Mouse (Mus musculus): ENCODE results near the gene Drosha.

The Drosha gene

GRCm38 (mm10) chr15:12832599-12832998 lies 8.0 kb downstream of the Drosha start:
- DNase-seq (ENCODE audit: low spot score), result no peak

- no peak for DNase-seq (ENCODE audit: low spot score)
Measured at GRCm38 (mm10) chr15:12833385-12833784, 8.8 kb downstream of the Drosha start.

- no peak for DNase-seq (ENCODE audit: low spot score)
Measured at GRCm38 (mm10) chr15:12834231-12834630, 9.6 kb downstream of the Drosha start.

- DNase-seq (ENCODE audit: low spot score), result no peak
Measured at GRCm38 (mm10) chr15:12840737-12841136, 16.1 kb downstream of the Drosha start.

- no peak for DNase-seq (ENCODE audit: low spot score)
Measured at GRCm38 (mm10) chr15:12842833-12843232, 18.2 kb downstream of the Drosha start.

- no peak for DNase-seq (ENCODE audit: low spot score)
Measured at GRCm38 (mm10) chr15:12848196-12848975, 23.8 kb downstream of the Drosha start.

GRCm38 (mm10) chr15:12849373-12849772 lies 24.8 kb downstream of the Drosha start:
- DNase-seq (ENCODE audit: low spot score), result no peak

GRCm38 (mm10) chr15:12853471-12853870 lies 28.9 kb downstream of the Drosha start:
- no peak for DNase-seq (ENCODE audit: low spot score)

- no peak for DNase-seq (ENCODE audit: low spot score)
Measured at GRCm38 (mm10) chr15:12856780-12857179, 32.2 kb downstream of the Drosha start.

- DNase-seq (ENCODE audit: low spot score), result no peak
Measured at GRCm38 (mm10) chr15:12857840-12858516, 33.4 kb downstream of the Drosha start.

GRCm38 (mm10) chr15:12858645-12859044 lies 34.0 kb downstream of the Drosha start:
- DNase-seq (ENCODE audit: low spot score), result no peak

- no peak for DNase-seq (ENCODE audit: low spot score)
Measured at GRCm38 (mm10) chr15:12862061-12862460, 37.4 kb downstream of the Drosha start.

GRCm38 (mm10) chr15:12863669-12864068 lies 39.1 kb downstream of the Drosha start:
- no peak for DNase-seq (ENCODE audit: low spot score)

- no peak for DNase-seq (ENCODE audit: low spot score)
Measured at GRCm38 (mm10) chr15:12865595-12866314, 41.1 kb downstream of the Drosha start.

- DNase-seq (ENCODE audit: low spot score), result no peak
Measured at GRCm38 (mm10) chr15:12867269-12867668, 42.7 kb downstream of the Drosha start.

GRCm38 (mm10) chr15:12875442-12876176 lies 51.0 kb downstream of the Drosha start:
- no peak for DNase-seq (ENCODE audit: low spot score)

GRCm38 (mm10) chr15:12876266-12876665 lies 51.7 kb downstream of the Drosha start:
- DNase-seq (ENCODE audit: low spot score), result no peak

GRCm38 (mm10) chr15:12876881-12877280 lies 52.3 kb downstream of the Drosha start:
- no peak for DNase-seq (ENCODE audit: low spot score)

- DNase-seq (ENCODE audit: low spot score), result no peak
Measured at GRCm38 (mm10) chr15:12877934-12878333, 53.3 kb downstream of the Drosha start.

- no peak for DNase-seq (ENCODE audit: low spot score)
Measured at GRCm38 (mm10) chr15:12878581-12878980, 54.0 kb downstream of the Drosha start.

- DNase-seq (ENCODE audit: low spot score), result no peak
Measured at GRCm38 (mm10) chr15:12879937-12880336, 55.3 kb downstream of the Drosha start.

- no peak for DNase-seq (ENCODE audit: low spot score)
Measured at GRCm38 (mm10) chr15:12884855-12885254, 60.2 kb downstream of the Drosha start.
